Mouse (Mus musculus) B cell, adult 2 months (primary cell): ENCODE measurements around the gene Prpf19.

ENCODE experiments used
- DNase-seq, 2 experiments: peaks; one replicate each; pipeline ENCODE4 v3.0.0; 2022

Gene Prpf19

GRCm38 (mm10) chr19:10895016-10895528 lies at the start of gene Prpf19:
TSS of gene Prpf19 (plus strand) at chr19:10895231.
- DNase-seq = peak; percentile 91 to 92

GRCm38 (mm10) chr19:10845454-10845853 lies 49.6 kb upstream of the Prpf19 start:
- peak; percentile 51 to 56 for DNase-seq

GRCm38 (mm10) chr19:10846150-10846549 lies 48.9 kb upstream of the Prpf19 start:
- no peak for DNase-seq

- no peak for DNase-seq
Measured at GRCm38 (mm10) chr19:10847311-10848087, 47.5 kb upstream of the Prpf19 start.

- no peak for DNase-seq
Measured at GRCm38 (mm10) chr19:10855422-10855821, 39.6 kb upstream of the Prpf19 start.

GRCm38 (mm10) chr19:10856520-10856919 lies 38.5 kb upstream of the Prpf19 start:
- DNase-seq = no peak

- no peak for DNase-seq
Measured at GRCm38 (mm10) chr19:10860072-10860497, 34.9 kb upstream of the Prpf19 start.

GRCm38 (mm10) chr19:10866351-10866750 lies 28.7 kb upstream of the Prpf19 start:
- no peak for DNase-seq

- no peak for DNase-seq
Measured at GRCm38 (mm10) chr19:10867946-10868622, 26.9 kb upstream of the Prpf19 start.

GRCm38 (mm10) chr19:10868623-10869141 lies 26.3 kb upstream of the Prpf19 start:
- DNase-seq = no peak

- DNase-seq = peak in 1 of 2 experiments; percentile 25
Measured at GRCm38 (mm10) chr19:10869241-10869885, 25.7 kb upstream of the Prpf19 start.

GRCm38 (mm10) chr19:10869886-10870527 lies 25.0 kb upstream of the Prpf19 start, which contains the start of gene Tmem132a:
TSS of gene Tmem132a (minus strand) at chr19:10869940.
- no peak for DNase-seq

- no peak for DNase-seq
Measured at GRCm38 (mm10) chr19:10870676-10871075, 24.4 kb upstream of the Prpf19 start.

GRCm38 (mm10) chr19:10871328-10871961 lies 23.6 kb upstream of the Prpf19 start:
- DNase-seq = no peak

- no peak for DNase-seq
Measured at GRCm38 (mm10) chr19:10878201-10878837, 16.7 kb upstream of the Prpf19 start.

GRCm38 (mm10) chr19:10880085-10880974 lies 14.7 kb upstream of the Prpf19 start:
- peak; percentile 84 to 89 for DNase-seq

GRCm38 (mm10) chr19:10880975-10881425 lies 14.0 kb upstream of the Prpf19 start:
- DNase-seq = no peak

GRCm38 (mm10) chr19:10881426-10882154 lies 13.4 kb upstream of the Prpf19 start, which contains the start of gene Tmem109:
TSS of gene Tmem109 (minus strand) at chr19:10882001.
- peak; percentile 86 to 87 for DNase-seq

- DNase-seq = no peak
Measured at GRCm38 (mm10) chr19:10892201-10892600, 2.8 kb upstream of the Prpf19 start.
